Mouse (Mus musculus): ENCODE data around the gene Nt5c2.
"Not testable (repeated sequence)": the region's sequence is repeated elsewhere in the genome, so short reads cannot be mapped to it uniquely, and the experiment has no call there.

Nt5c2 gene

DNA sequence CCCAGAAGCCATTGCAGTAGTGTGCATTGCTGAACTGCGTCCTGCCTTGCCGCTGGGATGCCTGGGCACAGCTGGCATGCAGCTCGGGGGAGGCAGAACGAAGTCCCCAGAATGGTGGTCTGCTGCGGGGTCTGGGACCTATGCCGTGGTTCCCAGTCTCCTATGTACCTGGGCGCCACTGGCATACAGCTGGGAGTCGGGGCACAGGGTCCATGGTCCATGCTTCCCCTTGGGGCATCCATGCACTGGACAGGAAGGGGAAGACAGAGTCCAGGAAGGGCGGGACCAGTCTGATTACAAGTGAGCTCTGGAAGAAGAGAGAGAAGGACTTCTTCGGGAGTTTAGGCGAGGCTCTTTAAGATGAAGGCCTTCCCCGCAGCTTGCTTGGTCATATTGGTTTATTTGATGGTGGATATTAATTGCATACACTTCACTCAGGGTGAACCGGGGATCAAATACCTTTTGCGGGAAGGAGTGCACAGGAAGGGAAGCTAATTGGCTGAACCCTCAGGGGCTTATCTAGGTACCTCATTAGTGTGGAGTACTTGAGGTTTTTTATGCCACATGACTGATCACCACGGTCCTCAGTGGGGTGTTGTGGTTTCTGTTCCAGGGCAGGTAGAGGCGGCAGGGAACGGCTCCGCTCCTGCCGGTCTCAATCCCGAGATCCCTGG, 25.3 kb downstream of the Nt5c2 start:
- DNase-seq (ENCODE audit: low read depth in 1 of 2, low spot score in 2 of 2), result no peak

- no peak for DNase-seq (ENCODE audit: low read depth in 1 of 2, low spot score in 2 of 2)
Observed at GRCm38 (mm10) chr19:46988231-46989087, 26.5 kb downstream of the Nt5c2 start.

GRCm38 (mm10) chr19:46987646-46988045, 27.3 kb downstream of the Nt5c2 start:
- DNase-seq (ENCODE audit: low read depth in 1 of 2, low spot score in 2 of 2), result peak; percentile 51 to 60

GRCm38 (mm10) chr19:46984726-46985622, 30.0 kb downstream of the Nt5c2 start:
- DNase-seq (ENCODE audit: low read depth in 1 of 2, low spot score in 2 of 2), result no peak

- DNase-seq (ENCODE audit: low read depth in 1 of 2, low spot score in 2 of 2), result no peak
Observed at GRCm38 (mm10) chr19:46983966-46984380, 31.0 kb downstream of the Nt5c2 start.

GRCm38 (mm10) chr19:46983352-46983965, 31.5 kb downstream of the Nt5c2 start:
- DNase-seq (ENCODE audit: low read depth in 1 of 2, low spot score in 2 of 2), result no peak

GRCm38 (mm10) chr19:46981462-46981861, 33.5 kb downstream of the Nt5c2 start:
- DNase-seq (ENCODE audit: low read depth in 1 of 2, low spot score in 2 of 2), result no peak

DNA sequence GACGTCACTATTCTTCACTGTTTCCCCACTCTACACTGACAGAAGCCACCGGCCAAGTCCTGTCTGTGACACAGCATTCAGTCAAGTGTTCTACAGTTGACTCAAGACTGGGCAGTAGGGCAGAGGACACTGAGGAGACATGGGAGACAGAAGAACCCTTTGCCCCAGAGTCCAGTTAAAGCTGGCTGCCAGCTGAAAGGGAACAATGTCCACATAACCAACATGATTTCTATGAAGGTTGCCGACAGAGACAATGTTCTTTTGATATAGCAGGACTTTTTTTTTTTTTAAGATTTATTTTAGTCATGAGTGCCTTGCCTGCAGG, 35.2 kb downstream of the Nt5c2 start:
- DNase-seq (ENCODE audit: low read depth in 1 of 2, low spot score in 2 of 2), result no peak

DNA sequence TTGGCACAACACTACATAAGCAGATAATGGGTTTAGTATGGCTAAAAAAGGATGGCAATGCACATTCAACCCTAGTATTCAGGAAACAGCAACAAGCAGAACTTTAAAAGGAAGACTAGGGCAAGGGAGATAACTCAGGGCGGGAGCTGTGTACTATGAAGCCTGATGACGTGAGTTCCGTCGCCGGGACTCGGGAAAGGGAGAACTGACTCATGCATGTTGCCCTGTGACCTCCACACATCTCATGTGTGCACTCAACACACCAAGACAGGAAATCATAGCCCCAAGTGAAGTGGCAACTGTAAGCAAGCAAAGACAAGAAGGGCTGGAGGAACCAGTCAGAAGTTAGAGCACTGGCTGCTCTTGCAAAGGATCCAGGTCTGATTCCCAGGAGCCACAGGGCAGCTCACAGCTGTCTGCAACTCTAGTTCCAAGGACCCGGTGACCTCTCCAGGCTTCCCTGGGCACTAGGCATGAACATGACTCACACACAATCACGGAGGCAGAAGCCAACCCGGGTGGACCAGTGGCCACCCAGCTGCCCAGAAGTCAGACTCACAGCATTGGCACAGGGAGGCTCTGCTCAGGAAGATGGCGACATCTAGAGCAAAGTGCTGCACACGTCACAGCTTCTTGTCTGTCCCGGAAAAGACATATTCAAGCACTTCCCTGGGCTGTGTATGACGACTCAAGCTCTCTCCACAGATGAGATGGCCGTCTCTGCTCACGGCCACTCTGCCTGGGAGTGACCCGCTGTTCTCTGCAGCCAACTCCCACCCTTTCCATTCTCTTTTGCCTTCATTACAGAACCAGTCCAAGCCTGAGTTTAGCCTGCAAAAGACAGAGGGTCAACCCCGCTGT, 35.8 kb downstream of the Nt5c2 start:
- DNase-seq (ENCODE audit: low read depth in 1 of 2, low spot score in 2 of 2), result peak in 1 of 2 experiments; percentile 13

GRCm38 (mm10) chr19:46978069-46978468, 36.9 kb downstream of the Nt5c2 start:
- DNase-seq (ENCODE audit: low read depth in 1 of 2, low spot score in 2 of 2), result not testable (repeated sequence)

- no peak for DNase-seq (ENCODE audit: low read depth in 1 of 2, low spot score in 2 of 2)
Observed at GRCm38 (mm10) chr19:46977460-46977859, 37.5 kb downstream of the Nt5c2 start.

DNA sequence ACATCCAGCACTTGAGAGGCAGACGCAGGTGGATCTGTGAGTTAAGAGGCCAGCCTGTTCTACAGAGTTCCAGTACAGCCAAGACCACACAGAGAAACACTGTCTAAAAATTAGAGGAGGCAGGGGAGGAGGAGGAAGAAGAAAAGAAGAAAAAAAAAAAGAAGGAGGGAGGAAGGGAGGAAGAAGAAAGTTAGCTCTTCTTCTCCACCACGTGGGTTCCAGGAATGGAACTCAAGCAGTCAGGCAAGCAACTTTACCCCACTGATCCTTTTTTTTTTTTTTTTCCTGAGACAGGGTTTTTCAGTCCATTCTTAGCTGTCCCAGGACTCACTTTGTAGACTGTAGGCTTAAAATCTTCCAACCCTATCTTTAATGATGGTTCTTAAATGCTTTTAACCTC, 38.2 kb downstream of the Nt5c2 start:
- no peak for DNase-seq (ENCODE audit: low read depth in 1 of 2, low spot score in 2 of 2)

- DNase-seq (ENCODE audit: low read depth in 1 of 2, low spot score in 2 of 2), result no peak
Observed at GRCm38 (mm10) chr19:46975997-46976396, 39.0 kb downstream of the Nt5c2 start.

- no peak for DNase-seq (ENCODE audit: low read depth in 1 of 2, low spot score in 2 of 2)
Observed at GRCm38 (mm10) chr19:46975565-46975964, 39.4 kb downstream of the Nt5c2 start.

DNA sequence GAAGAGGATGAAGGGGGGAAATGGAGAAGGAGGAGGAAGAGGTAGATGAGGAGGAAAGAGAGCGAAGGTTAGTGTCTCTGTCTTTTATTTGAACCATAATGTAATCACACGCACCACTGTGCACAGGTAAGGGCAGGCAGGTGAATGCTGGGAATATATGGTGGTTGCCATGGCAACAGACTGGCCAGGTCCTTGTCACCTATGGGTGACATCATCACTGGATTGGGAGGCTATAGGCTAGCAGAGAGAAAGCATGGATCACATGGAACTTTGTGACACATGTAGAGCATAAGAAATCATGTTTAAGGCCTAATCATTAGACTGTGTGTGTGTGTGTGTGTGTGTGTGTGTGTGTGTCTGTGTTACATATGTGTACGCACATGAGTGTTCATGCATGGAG, 42.8 kb downstream of the Nt5c2 start:
- DNase-seq (ENCODE audit: low read depth in 1 of 2, low spot score in 2 of 2), result no peak

GRCm38 (mm10) chr19:46971712-46972111, 43.2 kb downstream of the Nt5c2 start:
- DNase-seq (ENCODE audit: low read depth in 1 of 2, low spot score in 2 of 2), result no peak

GRCm38 (mm10) chr19:46971051-46971689, 43.8 kb downstream of the Nt5c2 start:
- DNase-seq (ENCODE audit: low read depth in 1 of 2, low spot score in 2 of 2), result no peak

GRCm38 (mm10) chr19:46970121-46970729, 44.7 kb downstream of the Nt5c2 start:
- DNase-seq (ENCODE audit: low read depth in 1 of 2, low spot score in 2 of 2), result no peak

GRCm38 (mm10) chr19:46969286-46969985, 45.5 kb downstream of the Nt5c2 start:
- DNase-seq (ENCODE audit: low read depth in 1 of 2, low spot score in 2 of 2), result no peak

All from monocyte, adult 2 months (primary cell).